Mouse (Mus musculus) kidney, postnatal 36 days (tissue): ENCODE results near the gene Cd300lf.
A peak's percentile ranks its signal among the peaks of the same experiment; 100 is the strongest.

Experiments
- DNase-seq, 2 experiments: peaks; one replicate each; pipeline ENCODE4 v3.0.0; 2021 to 2022; ENCODE audit warnings: mixed read lengths in 2 of 2

The Cd300lf gene

GRCm38 (mm10) chr11:115075407-115075806 lies 58.4 kb downstream of the Cd300lf start:
- DNase-seq = peak in 1 of 2 experiments; percentile 17

DNA sequence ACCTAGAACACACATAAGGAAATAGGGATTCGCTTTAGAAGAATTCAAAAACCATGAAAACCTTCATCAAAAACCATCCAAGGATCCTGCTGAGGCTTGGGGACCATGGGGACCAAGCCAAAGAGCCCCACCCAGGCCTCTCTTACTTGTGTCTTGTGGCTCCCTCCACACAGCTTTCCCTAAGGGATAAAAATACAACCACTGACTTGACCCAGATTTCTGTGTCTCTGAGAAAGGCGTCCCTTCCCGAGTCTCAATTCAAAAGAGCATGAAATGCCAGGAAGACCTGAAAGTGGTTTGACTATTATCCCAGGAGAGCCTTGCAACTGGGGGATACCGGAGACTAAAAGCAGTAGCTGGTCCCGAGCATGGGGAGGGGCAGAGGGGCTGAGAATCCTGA lies 60.8 kb downstream of the Cd300lf start:
- no peak for DNase-seq

DNA sequence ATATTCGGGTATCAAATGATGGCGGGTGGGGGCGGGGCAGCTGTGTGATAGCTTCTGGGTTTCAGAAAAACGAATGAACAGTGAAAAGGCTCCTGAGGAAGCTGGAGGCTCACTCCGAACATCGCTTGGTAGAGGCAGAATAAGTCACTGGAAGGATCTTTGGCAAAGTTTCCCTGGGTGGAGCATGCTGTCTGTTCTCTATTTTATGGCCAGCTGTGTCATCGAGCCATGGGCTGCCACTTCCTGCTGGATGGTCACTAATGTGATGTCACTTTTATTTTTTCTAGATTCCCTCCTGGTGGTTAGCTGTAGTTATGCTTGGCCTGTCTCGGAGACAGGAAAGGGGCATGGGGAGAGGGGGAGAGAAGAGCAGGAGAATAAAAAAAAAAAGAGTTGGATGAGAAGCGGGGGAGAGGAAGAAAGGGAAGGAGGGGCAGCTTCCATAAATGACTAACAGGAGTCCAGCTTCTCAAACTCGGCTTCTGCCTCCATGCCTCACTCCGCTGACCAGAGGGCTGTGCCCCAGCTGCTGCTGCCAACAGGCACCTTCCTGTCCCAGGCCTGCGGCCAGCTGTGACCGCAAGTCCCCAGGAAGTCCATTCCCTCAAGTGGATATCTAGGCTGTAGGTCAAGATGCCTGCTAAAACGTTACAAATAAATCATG lies 62.0 kb downstream of the Cd300lf start:
- DNase-seq = peak; percentile 49 to 69

- DNase-seq = no peak
Observed at GRCm38 (mm10) chr11:115071015-115071551, 62.7 kb downstream of the Cd300lf start.

- no peak for DNase-seq
Observed at GRCm38 (mm10) chr11:115066768-115067167, 67.0 kb downstream of the Cd300lf start.
